Mouse (Mus musculus) cerebellum, adult 18-20 months (tissue): ENCODE measurements around the gene Sp100.
A peak's percentile ranks its signal among the peaks of the same experiment; 100 is the strongest.
"Not testable (repeated sequence)": the region's sequence is repeated elsewhere in the genome, so short reads cannot be mapped to it uniquely, and the experiment has no call there.

Experiments used
- DNase-seq, 2 experiments: peaks; one replicate each; pipeline ENCODE4 v3.0.0; 2021

Sp100 gene

GRCm38 (mm10) chr1:85649881-85650280, at the start of gene Sp100:
Sp100 (plus strand) TSS chr1:85649988.
- not testable (repeated sequence) for DNase-seq

- not testable (repeated sequence) for DNase-seq
These were observed 49.7 kb upstream of the Sp100 start, which contains the start of gene Sp140 for GRCm38 (mm10) chr1:85600078-85600477. Sp140 (plus strand) TSS chr1:85600378.

- not testable (repeated sequence) for DNase-seq
These were observed 49.0 kb upstream of the Sp100 start for GRCm38 (mm10) chr1:85600794-85601193.

- not testable (repeated sequence) for DNase-seq
These were observed 45.4 kb upstream of the Sp100 start for GRCm38 (mm10) chr1:85604341-85604740.

- DNase-seq, result not testable (repeated sequence)
These were observed 41.4 kb upstream of the Sp100 start for GRCm38 (mm10) chr1:85608361-85608760.

GRCm38 (mm10) chr1:85610581-85610980, 39.2 kb upstream of the Sp100 start:
- not testable (repeated sequence) for DNase-seq

- DNase-seq, result not testable (repeated sequence)
These were observed 34.7 kb upstream of the Sp100 start for GRCm38 (mm10) chr1:85615096-85615495.

GRCm38 (mm10) chr1:85615819-85616218, 34.0 kb upstream of the Sp100 start:
- DNase-seq, result not testable (repeated sequence)

GRCm38 (mm10) chr1:85617161-85617560, 32.6 kb upstream of the Sp100 start:
- not testable (repeated sequence) for DNase-seq

- not testable (repeated sequence) for DNase-seq
These were observed 31.1 kb upstream of the Sp100 start for GRCm38 (mm10) chr1:85618689-85619088.

GRCm38 (mm10) chr1:85636936-85637335, 12.9 kb upstream of the Sp100 start:
- not testable (repeated sequence) for DNase-seq

GRCm38 (mm10) chr1:85638144-85638543, 11.6 kb upstream of the Sp100 start:
- DNase-seq, result not testable (repeated sequence)

- DNase-seq, result not testable (repeated sequence)
These were observed 736 bp downstream of the Sp100 start for GRCm38 (mm10) chr1:85650524-85650923.

GRCm38 (mm10) chr1:85651770-85652275, 2.0 kb downstream of the Sp100 start:
- peak in 1 of 2 experiments; percentile 7 for DNase-seq

GRCm38 (mm10) chr1:85657211-85657610, 7.4 kb downstream of the Sp100 start:
- DNase-seq, result not testable (repeated sequence)

GRCm38 (mm10) chr1:85664266-85664665, 14.5 kb downstream of the Sp100 start:
- DNase-seq, result no peak

- no peak for DNase-seq
These were observed 30.4 kb downstream of the Sp100 start for GRCm38 (mm10) chr1:85680226-85680625.

- no peak for DNase-seq
These were observed 36.9 kb downstream of the Sp100 start for GRCm38 (mm10) chr1:85686666-85687065.

- no peak for DNase-seq
These were observed 37.6 kb downstream of the Sp100 start for GRCm38 (mm10) chr1:85687346-85687745.

- DNase-seq, result no peak
These were observed 40.8 kb downstream of the Sp100 start for GRCm38 (mm10) chr1:85690544-85690943.

GRCm38 (mm10) chr1:85692281-85692680, 42.5 kb downstream of the Sp100 start:
- DNase-seq, result no peak

- no peak for DNase-seq
These were observed 43.5 kb downstream of the Sp100 start for GRCm38 (mm10) chr1:85693280-85693679.

- DNase-seq, result no peak
These were observed 45.9 kb downstream of the Sp100 start for GRCm38 (mm10) chr1:85695646-85696045.

- DNase-seq, result no peak
These were observed 48.1 kb downstream of the Sp100 start for GRCm38 (mm10) chr1:85697721-85698493.
